Mouse (Mus musculus): Measurements from ENCODE around the gene Rec8.

DNA sequence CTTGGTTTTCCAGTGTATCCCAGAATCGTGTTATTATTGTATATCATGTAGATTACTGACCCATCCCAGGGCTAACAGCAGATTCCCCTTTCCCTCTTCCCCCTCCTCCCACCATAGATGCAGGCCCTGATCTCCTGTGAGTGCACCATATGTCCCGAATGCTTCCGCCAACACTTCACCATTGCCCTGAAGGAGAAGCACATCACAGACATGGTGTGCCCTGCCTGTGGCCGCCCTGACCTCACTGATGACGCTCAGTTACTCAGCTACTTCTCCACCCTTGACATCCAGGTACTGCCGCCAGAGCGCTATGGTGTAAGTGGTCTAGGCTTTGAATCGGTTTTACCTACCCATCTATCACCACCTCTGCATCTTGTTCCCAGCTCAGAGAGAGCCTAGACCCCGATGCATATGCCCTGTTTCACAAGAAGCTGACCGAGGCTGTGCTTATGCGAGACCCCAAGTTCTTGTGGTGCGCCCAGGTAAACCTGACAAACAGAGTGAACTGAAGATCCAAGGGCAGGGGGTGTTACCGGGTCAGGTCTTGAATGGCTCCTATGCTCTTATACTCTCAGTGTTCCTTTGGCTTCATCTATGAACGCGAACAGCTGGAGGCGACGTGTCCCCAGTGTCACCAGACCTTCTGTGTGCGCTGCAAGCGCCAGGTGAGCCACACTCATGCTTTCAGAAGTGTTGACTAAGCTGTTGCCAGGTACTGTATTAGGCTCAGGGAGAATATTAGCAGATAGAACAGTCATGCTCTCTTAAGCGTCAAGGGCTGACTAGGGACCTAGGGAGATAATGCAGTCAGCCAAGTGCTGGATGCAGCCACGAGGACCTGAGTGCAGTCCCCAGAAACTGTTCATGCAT lies 19.1 kb upstream of the Rec8 start:
- no peak for TF ChIP-seq CTCF (conservative IDR thresholded peaks at IDR 0.05; ENCODE audit: insufficient read depth, insufficient read length, low read depth, low read length)
- TF ChIP-seq POLR2A (IDR thresholded peaks at IDR 0.05; ENCODE audit: low read depth, low read length) = no peak
